Mouse (Mus musculus) ES-CJ7 (cell line): ENCODE measurements around the gene Tbc1d15.

ENCODE experiments used
- DNase-seq: peaks from one replicate; pipeline ENCODE4 v3.0.0; 2011; ENCODE audit warnings: low read depth, low spot score

Tbc1d15 gene

DNA sequence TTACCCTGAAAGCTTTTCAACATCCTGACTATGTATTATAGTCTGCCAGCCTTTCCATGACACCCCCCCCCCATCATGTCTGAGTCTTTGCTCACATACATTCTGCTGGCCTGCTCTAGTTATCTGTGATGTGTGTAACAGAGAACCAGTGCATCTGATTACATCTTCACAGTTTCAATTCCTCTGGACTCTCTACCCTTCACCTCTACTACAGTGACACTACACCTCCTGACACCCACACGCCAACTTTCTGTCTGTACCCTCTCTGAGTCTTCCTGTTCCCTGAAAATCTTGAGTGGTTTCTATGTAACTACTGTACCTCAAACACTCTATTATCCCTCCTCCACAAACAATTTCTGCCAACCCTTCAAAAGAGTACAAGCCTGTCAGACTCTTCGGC, 5.8 kb downstream of the Tbc1d15 start:
- no peak for DNase-seq

DNA sequence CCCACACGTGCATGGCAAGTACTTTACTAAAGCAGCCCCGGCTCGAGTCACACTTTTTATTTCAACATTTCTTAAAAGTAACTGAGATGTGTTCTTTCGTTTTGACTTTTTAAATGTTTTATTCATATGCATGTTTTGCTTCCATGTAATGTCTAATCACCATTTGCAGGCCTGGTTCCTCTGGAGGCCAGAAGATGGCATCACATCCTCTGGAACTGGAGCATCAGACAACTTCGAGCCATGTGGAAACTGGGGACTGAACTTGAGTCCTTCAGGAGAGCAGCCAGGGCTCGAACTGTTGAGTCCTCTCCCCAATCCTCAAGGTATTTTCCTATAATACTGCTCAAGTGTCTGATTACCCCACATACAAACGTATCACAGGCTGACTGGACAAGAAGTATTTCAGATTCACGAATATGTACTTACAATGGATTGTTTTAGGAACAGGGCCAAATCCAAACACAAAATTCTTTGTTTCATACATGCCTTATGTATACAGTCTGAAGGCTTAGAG, 10.1 kb downstream of the Tbc1d15 start:
- DNase-seq, result peak; percentile 30

DNA sequence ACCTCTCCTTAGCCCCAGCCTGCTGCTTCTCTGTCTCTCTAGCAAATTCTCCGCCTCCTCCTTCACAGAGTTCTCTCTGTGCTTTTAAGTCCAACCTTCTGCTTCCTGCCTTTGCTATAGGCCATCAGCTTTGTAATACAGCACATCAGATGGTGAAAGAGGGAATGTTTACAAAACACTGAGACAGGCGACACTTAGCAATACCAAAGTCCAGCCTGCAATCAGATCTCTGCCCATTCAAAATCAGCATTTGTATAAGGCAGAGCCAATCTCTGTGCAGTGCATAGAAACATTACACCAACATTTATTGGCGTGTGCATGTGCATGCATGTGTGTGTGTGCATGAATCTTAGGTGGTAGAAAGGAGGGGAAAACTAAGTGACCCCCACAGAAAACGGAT, 13.3 kb downstream of the Tbc1d15 start:
- DNase-seq, result no peak

DNA sequence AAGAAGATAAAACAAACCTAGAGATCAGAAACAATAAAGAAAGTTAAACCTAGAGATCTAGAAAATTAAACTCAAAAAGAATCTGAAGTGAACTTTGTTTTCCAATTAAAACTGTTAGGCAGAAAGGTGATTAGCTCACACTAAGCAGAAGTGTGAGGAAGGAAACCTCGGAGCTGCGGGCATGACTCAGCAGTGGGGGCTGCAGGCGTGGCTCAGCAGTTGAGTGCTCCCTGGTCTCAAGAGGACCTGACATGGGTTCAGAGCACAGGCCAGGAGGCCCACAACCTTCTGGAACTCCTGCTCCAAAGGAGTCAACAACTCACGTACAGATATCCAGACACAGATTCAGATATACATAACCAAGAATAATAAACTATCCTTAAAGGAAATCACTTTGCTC, 14.5 kb downstream of the Tbc1d15 start:
- no peak for DNase-seq

DNA sequence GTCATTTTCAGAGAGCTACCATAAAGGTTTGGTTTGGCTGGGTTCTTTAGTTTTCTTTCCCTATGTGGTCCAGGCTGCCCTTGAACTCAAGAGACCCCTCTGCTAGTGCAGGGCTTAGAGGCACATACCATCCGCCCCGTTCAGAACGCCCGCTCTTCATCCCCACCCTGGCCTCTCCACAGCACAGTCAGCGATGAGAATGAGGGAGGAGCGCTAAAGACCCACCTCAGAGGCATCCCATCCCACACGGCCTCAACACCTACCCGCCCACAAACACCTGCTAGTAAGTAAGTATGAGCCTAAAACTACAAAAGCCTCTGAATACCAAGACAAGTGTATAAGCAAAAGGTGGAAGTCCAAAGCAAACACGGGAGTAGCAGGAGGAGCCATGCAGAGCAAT, 15.8 kb downstream of the Tbc1d15 start:
- DNase-seq, result no peak

DNA sequence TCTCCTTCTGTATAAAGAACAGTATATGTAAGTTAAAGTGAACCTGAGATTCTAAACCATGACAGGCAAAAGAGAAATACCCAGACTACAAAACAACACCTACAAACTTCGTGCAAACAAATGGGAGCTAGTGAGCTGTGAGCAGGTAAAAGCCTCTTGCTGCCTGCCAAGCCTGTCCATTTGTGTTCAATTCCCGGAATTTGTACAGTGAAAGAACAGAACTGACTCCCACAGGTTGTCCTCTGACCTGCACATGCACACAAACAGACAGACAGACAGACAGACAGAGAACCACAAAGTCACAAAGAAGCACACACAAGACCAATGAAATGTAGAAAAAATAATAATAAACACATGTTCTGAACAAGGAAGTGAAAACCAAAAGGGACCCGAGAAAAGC, 17.5 kb downstream of the Tbc1d15 start:
- no peak for DNase-seq

DNA sequence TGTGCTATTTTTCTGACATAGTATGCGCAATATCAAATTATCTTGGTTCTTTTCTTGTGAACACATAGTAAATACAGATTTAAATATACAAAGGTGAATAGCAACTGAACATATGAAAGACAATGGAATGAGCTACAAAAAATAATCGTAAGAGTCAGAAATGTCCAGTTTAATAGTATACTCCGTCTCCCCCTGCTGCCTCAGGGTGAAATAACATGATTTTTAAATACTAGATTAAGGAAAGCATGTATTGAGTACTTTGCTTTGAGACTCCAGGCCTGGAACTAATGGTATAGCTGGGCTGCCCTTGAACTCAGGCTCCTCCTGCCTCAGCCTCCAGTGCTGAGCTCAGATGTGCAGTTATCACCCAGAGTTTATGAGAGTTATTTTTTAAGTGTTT, 18.8 kb downstream of the Tbc1d15 start:
- no peak for DNase-seq

DNA sequence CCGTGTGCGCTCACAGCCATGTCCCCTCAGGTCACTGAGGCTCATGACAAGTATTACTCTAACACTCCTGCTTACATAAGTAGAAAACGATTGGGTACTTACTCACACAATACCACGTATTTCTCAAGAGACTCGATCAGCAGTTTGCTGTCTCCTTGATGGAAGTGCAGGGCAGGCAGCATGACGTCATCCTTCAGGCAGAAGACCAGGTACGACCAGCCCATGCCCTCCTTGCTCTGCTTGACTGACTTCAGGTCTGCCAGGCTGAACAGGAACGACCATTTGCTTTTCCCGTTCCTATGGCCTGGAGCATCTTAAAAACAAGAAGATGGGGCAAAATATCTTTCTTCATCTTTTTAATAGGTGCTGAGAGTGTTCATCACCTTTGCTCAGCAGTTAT, 22.2 kb downstream of the Tbc1d15 start:
- no peak for DNase-seq

DNA sequence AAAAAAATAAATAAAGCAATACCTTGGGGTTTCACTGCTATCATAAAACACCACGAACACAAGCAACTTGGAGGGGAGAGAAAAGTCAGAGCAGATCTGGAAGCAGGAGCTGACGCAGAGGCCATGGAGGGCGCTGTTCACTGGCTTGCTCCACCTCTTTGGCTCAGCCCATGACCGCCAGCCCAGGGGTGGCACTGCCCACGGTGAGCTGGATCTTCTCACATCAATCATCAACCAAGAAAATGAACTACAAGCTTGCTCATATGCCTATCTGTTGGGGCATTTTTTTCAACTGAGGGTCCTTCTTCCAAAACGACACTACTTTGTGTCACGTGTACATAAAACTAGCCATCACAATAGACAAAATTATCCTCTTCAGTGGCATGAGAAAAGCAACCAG, 24.7 kb downstream of the Tbc1d15 start:
- no peak for DNase-seq

DNA sequence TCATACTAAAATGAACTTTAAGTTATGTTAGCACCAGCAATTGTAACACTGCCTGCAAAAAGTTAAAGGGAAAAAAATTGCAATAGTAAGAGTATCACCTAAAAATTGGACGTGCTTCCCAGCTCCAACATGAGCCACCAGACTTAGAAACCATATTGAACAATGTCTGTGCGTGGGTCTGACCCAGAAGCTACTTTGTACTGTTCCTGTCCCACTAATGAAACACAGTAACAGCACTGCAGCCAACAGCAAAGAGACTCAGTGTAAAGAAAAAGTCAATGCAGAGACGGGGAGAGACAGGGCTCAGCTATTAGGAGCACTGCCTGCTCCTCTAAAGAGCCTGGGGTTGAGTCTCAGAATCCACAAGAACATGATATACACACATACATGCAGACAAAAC, 27.4 kb downstream of the Tbc1d15 start:
- no peak for DNase-seq

DNA sequence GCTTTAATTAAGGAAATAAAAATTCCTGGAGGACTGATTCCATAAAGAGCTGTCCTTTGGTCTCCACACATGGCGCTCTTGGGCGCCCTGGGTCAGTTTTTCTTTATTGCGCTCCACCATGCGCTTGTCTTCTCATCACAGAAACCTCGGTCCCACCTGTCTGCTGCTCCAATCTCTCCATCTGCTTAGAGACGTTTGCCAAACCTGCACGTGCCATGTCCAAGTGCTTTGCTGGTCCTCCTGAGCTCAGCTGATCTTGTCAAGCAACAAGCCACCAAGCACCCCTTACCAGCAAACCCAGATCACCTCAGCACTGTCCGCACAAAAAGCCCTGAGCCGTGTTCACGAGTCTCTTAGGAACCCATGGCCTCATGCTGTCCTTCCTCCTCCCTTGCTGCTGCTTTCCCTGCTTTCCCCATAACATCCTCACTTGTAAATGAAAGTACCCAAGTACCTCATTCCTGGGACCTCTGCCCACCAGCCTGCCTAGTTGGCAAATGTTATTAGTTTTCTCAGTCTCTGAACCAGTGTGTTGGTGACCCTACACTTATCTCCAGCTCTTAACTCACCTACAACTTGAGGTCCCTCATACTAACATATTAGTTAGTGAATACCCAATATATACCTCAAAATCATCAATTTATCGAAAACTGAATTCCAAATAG, 38.2 kb downstream of the Tbc1d15 start:
- DNase-seq, result no peak

DNA sequence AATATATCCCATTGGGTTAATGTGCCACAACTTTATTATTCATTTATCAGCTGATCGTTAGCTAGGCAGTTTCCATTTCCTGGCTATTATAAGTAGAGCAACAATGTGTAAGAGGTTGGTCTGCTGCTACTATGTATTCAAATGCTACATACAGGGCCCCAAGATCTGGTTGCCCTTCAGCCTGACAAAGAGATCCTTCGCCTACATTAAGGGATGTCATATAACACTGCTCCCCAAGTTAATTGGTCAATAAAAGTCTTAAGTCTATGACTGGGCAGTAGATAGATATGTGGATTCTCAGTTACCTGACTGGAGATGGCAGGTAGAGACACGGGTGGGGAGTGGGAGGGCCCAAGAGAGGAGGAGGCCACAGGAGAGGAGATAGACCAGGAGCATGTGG, 45.4 kb downstream of the Tbc1d15 start:
- DNase-seq, result no peak

DNA sequence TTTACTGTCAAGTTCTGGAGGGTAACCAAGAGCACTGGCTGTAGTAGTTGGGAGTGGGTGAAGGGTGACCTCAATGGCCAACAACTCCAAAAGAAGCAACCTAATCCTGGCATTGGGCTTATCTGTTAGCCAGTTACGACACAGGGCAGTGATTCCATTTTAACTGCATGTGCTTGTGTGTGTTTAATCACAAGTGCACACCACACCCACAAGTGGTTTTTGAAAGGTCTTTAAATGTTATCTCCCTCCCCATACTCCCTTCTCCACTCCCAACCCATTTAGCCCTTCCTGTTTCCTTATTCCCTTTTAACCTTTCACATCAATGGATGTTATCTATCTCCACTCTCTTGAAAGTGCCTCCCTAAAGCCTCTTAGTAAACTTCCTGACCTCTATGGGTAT, 46.0 kb downstream of the Tbc1d15 start:
- no peak for DNase-seq

DNA sequence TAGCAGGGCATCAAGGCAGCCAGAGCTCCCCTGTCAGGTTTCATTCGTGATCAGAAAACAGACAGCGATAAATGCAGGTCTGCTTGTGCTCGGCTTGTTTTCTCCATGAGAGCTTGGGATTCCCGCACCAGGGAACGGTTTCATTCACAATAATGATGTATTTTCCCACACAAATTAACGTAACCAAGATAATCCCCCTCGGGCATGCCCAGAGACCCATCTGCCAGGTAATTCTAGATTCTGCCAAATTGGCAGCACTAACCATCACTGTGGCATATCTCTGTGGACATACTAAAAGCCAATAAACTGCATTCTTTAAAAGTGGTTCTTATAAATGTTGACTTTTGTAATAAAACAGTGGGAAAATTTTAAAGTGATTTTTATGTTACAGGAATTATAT, 60.1 kb downstream of the Tbc1d15 start:
- no peak for DNase-seq

DNA sequence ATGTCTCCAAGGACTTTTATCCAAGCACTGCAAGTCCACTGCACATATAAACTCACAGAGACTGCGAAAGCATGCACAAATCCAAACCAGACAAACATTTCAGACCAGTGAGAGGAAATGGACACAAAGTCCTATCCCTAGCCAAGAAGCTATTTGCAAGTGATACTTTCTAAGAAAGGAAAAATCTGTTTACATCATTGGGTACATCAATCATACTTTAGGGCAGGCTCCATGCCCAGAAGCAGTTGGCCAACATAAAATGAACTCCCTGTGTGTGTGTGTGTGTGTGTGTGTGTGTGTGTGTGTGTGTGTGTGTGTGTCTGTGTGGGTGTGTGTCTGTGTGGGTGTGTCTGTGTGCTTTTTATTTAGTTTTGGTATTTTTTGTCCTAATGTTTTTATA, 63.9 kb downstream of the Tbc1d15 start:
- no peak for DNase-seq

DNA sequence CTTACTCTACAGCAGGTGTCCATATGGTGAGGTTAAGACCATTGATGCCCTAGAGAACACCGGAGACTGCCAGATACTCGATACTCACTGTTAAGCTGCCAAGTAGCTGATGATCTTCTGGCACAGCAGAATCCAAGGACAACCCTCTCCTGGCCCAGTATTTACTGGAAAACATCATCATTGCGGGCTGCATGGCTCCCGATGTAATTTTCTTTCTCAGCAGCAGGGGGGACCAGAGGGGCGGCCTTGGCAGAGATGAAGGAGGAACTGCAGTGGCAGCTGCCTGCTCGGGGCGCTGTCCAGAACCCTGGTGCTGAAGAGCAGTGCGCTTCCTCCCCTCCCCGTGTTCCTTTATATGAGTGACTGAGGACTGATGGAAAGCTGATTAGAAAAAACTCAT, 66.6 kb downstream of the Tbc1d15 start, which contains the start of gene Tph2:
TSS of gene Tph2 (minus strand) at position 326 of the 400 bp plus-strand sequence.
- DNase-seq, result peak; percentile 84

DNA sequence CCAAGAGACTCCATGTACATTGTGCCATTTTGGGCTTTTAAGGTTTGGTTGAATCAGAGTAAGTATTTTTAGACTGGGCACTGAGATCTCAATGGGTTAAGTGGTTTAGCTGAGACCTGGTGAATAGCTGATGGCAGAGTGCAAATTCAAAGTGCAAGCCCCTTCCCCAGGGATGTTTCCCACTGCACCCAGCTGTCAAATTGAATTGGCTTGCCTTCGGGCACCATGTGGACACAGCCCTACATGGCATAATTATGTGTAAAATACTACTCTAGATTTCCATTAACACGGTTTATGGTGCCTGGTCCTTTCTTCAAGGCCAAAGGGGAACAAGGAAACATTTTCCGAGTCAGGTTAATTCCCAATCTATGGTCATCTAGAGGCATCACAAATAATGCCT, 70.2 kb downstream of the Tbc1d15 start:
- no peak for DNase-seq

DNA sequence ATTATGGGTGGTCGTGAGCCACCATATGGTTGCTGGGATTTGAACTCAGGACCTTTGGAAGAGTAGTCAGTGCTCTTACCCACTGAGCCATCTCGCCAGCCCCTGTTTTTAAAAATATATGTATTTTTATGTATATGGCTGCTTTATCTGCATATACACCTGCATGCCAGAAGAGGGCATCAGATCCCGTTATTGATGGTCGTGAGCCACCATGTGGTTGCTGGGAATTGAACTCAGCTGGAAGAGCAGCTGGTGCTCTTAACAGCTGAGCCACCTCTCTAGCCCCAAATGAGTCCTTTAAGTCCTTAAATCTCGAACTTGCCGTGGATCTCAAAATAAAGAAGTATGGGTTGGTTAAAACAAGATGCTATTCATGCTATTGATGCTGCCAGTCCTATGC, 73.2 kb downstream of the Tbc1d15 start:
- DNase-seq, result peak; percentile 53

DNA sequence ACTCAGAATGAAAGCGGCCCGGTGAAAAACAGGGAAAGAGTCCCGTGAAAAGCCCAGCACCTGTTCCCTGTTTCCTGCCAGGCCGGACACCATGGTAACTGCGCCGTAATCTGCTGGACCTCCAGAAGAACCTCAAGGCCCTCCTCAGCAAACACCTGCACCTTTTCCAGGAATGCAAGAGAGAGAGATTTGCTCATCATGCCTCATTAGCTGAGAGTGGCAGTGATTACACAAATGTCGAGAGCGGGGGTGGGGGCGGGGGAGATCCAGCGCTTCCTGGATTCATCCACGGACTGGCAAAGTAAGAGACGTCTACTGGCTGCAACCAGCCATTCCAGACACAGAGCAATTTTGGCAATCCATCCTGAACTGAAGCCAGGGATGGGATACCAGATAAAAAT, 75.7 kb downstream of the Tbc1d15 start:
- DNase-seq, result no peak

DNA sequence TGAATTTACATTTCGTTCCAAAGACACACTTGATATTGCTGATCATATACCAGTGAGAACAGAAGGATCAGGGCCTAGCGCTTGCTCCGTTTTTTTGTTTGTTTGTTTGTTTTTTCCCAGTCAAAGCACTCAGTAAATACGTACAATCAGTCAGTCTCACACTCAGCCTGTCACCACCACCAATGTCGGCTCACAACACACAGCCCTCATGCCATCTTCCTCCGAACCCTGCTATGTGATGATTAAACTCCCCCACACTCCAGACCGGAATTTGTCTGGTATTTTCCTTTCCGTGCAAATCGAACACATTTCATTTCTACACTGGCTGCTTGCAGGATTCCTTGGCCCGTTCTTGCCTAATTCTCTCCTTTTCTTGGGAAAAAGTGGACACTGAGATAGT, 77.9 kb downstream of the Tbc1d15 start:
- no peak for DNase-seq

DNA sequence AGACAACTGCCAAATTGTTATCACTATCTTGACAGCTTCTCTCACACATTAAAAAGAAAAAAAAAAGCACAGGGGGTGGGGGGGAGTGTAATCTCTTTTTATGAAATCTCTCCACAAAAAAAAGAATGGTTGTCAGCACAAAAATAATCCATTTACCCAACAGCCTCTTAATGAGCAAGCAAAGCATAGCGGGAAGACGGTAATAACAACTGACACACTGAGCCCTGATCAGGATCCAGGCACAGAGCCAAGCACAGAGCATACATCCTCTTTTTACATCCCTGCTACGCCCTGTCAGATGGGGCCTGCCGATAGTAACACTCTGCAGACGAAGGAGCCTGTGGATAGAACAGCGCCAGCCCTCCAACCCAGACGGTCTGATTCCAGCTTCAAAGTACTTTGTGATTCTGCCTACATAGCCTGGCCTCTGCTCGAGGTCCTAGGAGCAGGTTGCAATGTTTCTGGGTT, 79.9 kb downstream of the Tbc1d15 start:
- no peak for DNase-seq

DNA sequence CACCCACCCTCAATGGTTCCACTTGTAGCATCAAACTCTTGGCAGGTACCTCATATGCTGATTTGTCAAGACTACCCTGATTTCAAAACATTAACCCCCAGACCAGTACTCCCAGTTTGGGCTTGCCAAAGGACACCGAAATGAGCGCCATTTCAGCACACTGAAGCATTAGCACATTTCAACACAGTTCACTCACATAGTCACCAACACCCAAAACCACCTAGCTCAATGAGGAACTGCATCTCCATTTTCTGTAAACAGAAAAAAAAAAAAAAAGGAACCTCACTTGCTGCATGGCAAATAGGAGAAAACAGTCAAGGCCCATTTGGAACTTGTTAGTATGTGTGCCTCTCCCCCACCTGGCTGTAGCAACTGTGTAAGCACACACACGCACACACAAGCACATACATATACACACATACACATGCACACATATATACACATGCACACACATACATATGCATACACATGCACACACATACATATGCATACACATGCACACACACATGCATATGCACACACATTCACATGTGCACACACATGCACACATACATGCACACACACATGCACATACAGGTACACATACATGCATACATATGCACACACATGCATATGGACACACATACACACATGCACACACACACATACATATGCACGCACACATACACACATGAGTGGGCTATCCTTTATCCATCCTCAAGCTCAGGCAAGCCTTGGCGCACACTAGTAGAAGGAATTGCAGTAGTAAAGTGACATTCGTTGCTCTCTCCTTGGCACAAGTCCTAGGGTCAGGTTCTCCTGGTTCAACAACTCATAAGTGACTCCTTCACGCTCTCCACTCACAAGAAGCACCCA, 80.5 kb downstream of the Tbc1d15 start:
- no peak for DNase-seq

DNA sequence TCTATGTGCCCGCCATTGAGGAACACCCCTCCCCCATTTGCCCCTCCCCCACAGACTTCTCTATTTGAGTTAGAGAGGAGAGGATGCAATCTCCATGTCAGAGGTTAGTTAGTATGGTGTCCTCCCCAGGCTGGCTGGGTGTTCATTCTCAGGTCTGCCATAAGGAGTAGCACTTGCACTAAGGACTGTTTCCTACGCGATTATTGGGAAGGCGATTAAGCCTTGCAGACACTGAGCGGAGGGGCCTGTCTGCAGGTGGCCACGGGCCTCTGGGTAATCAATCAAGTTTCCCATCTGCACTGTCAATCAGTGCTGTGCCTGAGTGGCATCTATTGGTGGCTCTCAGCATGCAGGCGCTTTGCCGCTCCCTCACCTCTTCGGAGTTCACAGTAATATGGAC, 81.9 kb downstream of the Tbc1d15 start:
- DNase-seq, result no peak
